ENCODE assay signal across 9 mouse cellular contexts in the genomic region with DNA sequence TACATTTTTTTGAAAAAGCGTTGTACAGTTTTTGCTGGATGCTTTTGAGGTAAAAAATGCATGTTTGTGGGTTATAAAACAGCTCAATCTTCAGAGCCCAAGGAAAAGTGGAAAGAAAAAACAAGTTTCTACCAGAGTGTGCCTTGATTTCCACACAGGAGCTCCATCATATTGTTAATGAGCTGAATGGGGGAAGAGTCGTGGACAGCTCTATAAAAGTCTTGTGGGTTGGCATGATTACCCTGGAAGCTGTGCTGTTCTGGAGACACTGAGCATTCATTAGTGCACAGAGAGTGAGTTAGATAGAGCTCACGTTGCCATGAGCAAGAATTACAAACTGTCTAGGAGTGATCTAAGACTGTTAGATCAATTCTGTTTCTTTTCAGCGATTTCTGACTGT. TPM values are rescaled to one million over a fixed set of nuclear protein-coding genes. Genes with fewer than 3 reads are reported as not detected.
DNase-seq lines count a peak whose midpoint lies in the region; ATAC-seq and TF ChIP-seq lines count a peak whose summit lies in the region.
"Had no signal": no experiment of that assay in that cellular context is flagged by ENCODE, and none has a peak within 500 bp of the region (broad histone marks: within the 10 kb centered on the region; RNA-seq: fewer than 3 reads in every experiment).

No protein-coding gene starts in this region.

- 0 out of 2 replicates have a peak overlapping the region, but pooled peaks have one; percentile 97 for H3K9ac ChIP-seq in heart, postnatal 0 days (replicated peaks; ENCODE audit: low read depth, low read length)
- H3K9ac ChIP-seq in heart, adult 2 months (ENCODE audit: low read depth, low read length): no peak overlapping the region
- H3K9ac ChIP-seq in hindbrain, embryonic 15.5 days: peak overlapping the region; percentile 59
- H3K9ac ChIP-seq in midbrain, embryonic 14.5 days (replicated peaks; ENCODE audit: low read length): peak overlapping the region; percentile 98

- DNase-seq in heart, postnatal 0 days (ENCODE audit: low spot score): no peak
- no peak for DNase-seq in heart, adult 2 months
- peak; percentile 60 for DNase-seq in adipocyte (ENCODE audit: low spot score)
- DNase-seq in midbrain, embryonic 14.5 days: peak; percentile 45
- no peak for DNase-seq in frontal cortex, postnatal 14 days (ENCODE audit: low spot score in 2 of 2)
- no peak for DNase-seq in left cerebral cortex, postnatal 14 days (ENCODE audit: low spot score in 2 of 2)
- no peak for DNase-seq in spleen, adult 12 weeks (ENCODE audit: low spot score)
- DNase-seq: left cerebral cortex, postnatal 4 days had no signal

- no peak for ATAC-seq in heart, postnatal 0 days (ENCODE audit: insufficient read depth, low read depth)
- ATAC-seq in hindbrain, embryonic 15.5 days (ENCODE audit: low FRiP score, low read depth): no peak
- no peak for ATAC-seq in midbrain, embryonic 14.5 days (ENCODE audit: low FRiP score, low TSS enrichment)

- H3K79me2 ChIP-seq in heart, adult 2 months (replicated peaks; ENCODE audit: control insufficient read depth, insufficient read depth, low read length): peaks cover 4% of the 10 kb centered on the region

- TF ChIP-seq CTCF in heart, postnatal 0 days (IDR thresholded peaks at IDR 0.05; ENCODE audit: low read depth): no peak
- TF ChIP-seq CTCF in heart, adult 2 months (IDR thresholded peaks at IDR 0.05): no peak

- peak overlapping the region; percentile 75 for H3K4me2 ChIP-seq in heart, postnatal 0 days (ENCODE audit: low read depth, low read length)
- peak overlapping the region; percentile 68 for H3K4me2 ChIP-seq in hindbrain, embryonic 15.5 days
- peak overlapping the region; percentile 80 for H3K4me2 ChIP-seq in midbrain, embryonic 14.5 days (ENCODE audit: low read length)

- peaks cover 5% of the 10 kb centered on the region; the same call in 1 of the 2 replicates for H3K4me1 ChIP-seq in heart, postnatal 0 days (ENCODE audit: control insufficient read depth, insufficient read depth)
- no peaks in the 10 kb centered on the region; the same call in none of the 2 replicates for H3K4me1 ChIP-seq in heart, adult 2 months (ENCODE audit: control insufficient read depth, insufficient read depth, low read length)
- peaks cover 26% of the 10 kb centered on the region for H3K4me1 ChIP-seq in hindbrain, embryonic 15.5 days (replicated peaks)
- H3K4me1 ChIP-seq in midbrain, embryonic 14.5 days (ENCODE audit: control insufficient read depth, insufficient read depth, low read length): peaks cover 19% of the 10 kb centered on the region

- H3K27ac ChIP-seq in heart, postnatal 0 days (ENCODE audit: low read depth): no peak overlapping the region
- H3K27ac ChIP-seq in heart, adult 2 months: no peak overlapping the region
- H3K27ac ChIP-seq in hindbrain, embryonic 15.5 days (replicated peaks): peak overlapping the region; percentile 65
- peak overlapping the region; percentile 100; the same call in 1 of the 2 replicates for H3K27ac ChIP-seq in midbrain, embryonic 14.5 days (replicated peaks; ENCODE audit: low read depth, low read length)

- no peak for TF ChIP-seq EP300 in heart, postnatal 0 days (IDR thresholded peaks at IDR 0.05; ENCODE audit: low read depth)
- TF ChIP-seq EP300 in heart, adult 2 months (IDR thresholded peaks at IDR 0.05; ENCODE audit: insufficient read depth, low read depth, low read length): no peak

- H3K27me3 ChIP-seq in heart, postnatal 0 days (ENCODE audit: control insufficient read depth, insufficient read depth, low read length): no peaks in the 10 kb centered on the region
- no peaks in the 10 kb centered on the region for H3K27me3 ChIP-seq in heart, adult 2 months (ENCODE audit: control insufficient read depth, insufficient read depth, low read length)
- no peaks in the 10 kb centered on the region for H3K27me3 ChIP-seq in hindbrain, embryonic 15.5 days
- H3K27me3 ChIP-seq in midbrain, embryonic 14.5 days (ENCODE audit: control insufficient read depth, insufficient read depth, low read length): no peaks in the 10 kb centered on the region

- intact Hi-C loops in heart, adult 2 months (cut with DNase I): loop anchor here (5.0 kb wide), 1 partner anchor 35 kb away; no protein-coding TSS in a partner anchor
- intact Hi-C loops in left cerebral cortex, postnatal 14 days (cut with DNase I): loop anchor here (5.0 kb wide), 2 partner anchors 80 to 110 kb away; no protein-coding TSS in a partner anchor

- 46% methylated on average over 4 of the region's 4 CpGs for WGBS in heart, postnatal 0 days
- WGBS in heart, adult 2 months: 48% methylated on average over 4 of the region's 4 CpGs
- WGBS in hindbrain, embryonic 15.5 days: 40% methylated on average over 4 of the region's 4 CpGs
- 39% methylated on average over 4 of the region's 4 CpGs for WGBS in midbrain, embryonic 14.5 days

- H3K9me3 ChIP-seq in heart, postnatal 0 days (replicated peaks; ENCODE audit: control insufficient read depth, low read length): no peaks in the 10 kb centered on the region
- no peaks in the 10 kb centered on the region for H3K9me3 ChIP-seq in hindbrain, embryonic 15.5 days
- no peaks in the 10 kb centered on the region for H3K9me3 ChIP-seq in midbrain, embryonic 14.5 days (ENCODE audit: control insufficient read depth, low read length)

- H3K36me3 ChIP-seq in heart, postnatal 0 days (replicated peaks; ENCODE audit: control insufficient read depth, insufficient read depth, low read length): peaks cover 26% of the 10 kb centered on the region
- H3K36me3 ChIP-seq in heart, adult 2 months (ENCODE audit: control insufficient read depth, insufficient read depth, low read length): peaks cover 24% of the 10 kb centered on the region
- peaks cover 20% of the 10 kb centered on the region for H3K36me3 ChIP-seq in hindbrain, embryonic 15.5 days
- peaks cover 39% of the 10 kb centered on the region for H3K36me3 ChIP-seq in midbrain, embryonic 14.5 days (ENCODE audit: control insufficient read depth, insufficient read depth, low read length)

- no peak for TF ChIP-seq POLR2A in heart, adult 2 months (IDR thresholded peaks at IDR 0.05; ENCODE audit: insufficient read depth, low read depth, low read length)

- peak overlapping the region; percentile 99; the same call in 1 of the 2 replicates for H3K4me3 ChIP-seq in heart, postnatal 0 days (ENCODE audit: low read depth, low read length)
- no peak overlapping the region for H3K4me3 ChIP-seq in heart, adult 2 months
- peak overlapping the region; percentile 79 for H3K4me3 ChIP-seq in hindbrain, embryonic 15.5 days
- peak overlapping the region; percentile 100 for H3K4me3 ChIP-seq in midbrain, embryonic 14.5 days (replicated peaks; ENCODE audit: low read depth, low read length)

RNA-seq across cellular contexts. Expression of a gene that starts 2.1 kb away (rescaled TPM):
- 66.0 and 94.1 TPM in 2 replicates for total RNA-seq in heart, postnatal 0 days (2014; rRNA removed; ENCODE audit: low replicate concordance)
- polyA plus RNA-seq in heart, postnatal 0 days (2015; fragmentation: Nextera tagmentation; extraction: Ambion mirVana): 270 and 295 TPM in 2 replicates
- 10 to 100 TPM; 58.7 to 63.9 TPM for total RNA-seq in heart, adult 2 months (2021)
- 7.6 and 15.7 TPM in 2 replicates for polyA plus RNA-seq in heart, adult 2 months (2012; rRNA removed)
- polyA plus RNA-seq in hindbrain, embryonic 15.5 days (2015; fragmentation: Nextera tagmentation; extraction: Ambion mirVana): 335 and 378 TPM in 2 replicates
- polyA plus RNA-seq in midbrain, embryonic 14.5 days (2014; fragmentation: Nextera tagmentation; extraction: Ambion mirVana): 518 and 525 TPM in 2 replicates
- total RNA-seq in left cerebral cortex, postnatal 14 days (2021): 100 to 1,000 TPM; 143 to 159 TPM

RNA-seq across cellular contexts. Expression of a gene that starts 2.5 kb away (rescaled TPM):
- 145 and 171 TPM in 2 replicates for total RNA-seq in heart, postnatal 0 days (2014; rRNA removed; ENCODE audit: low replicate concordance)
- 718 and 775 TPM in 2 replicates for polyA plus RNA-seq in heart, postnatal 0 days (2015; fragmentation: Nextera tagmentation; extraction: Ambion mirVana)
- total RNA-seq in heart, adult 2 months (2021): 100 to 1,000 TPM; 384 to 411 TPM
- 91.2 and 166 TPM in 2 replicates for polyA plus RNA-seq in heart, adult 2 months (2012; rRNA removed)
- polyA plus RNA-seq in hindbrain, embryonic 15.5 days (2015; fragmentation: Nextera tagmentation; extraction: Ambion mirVana): 1,277 and 1,313 TPM in 2 replicates
- 859 and 918 TPM in 2 replicates for polyA plus RNA-seq in midbrain, embryonic 14.5 days (2014; fragmentation: Nextera tagmentation; extraction: Ambion mirVana)
- 100 to 1,000 TPM; 446 to 458 TPM for total RNA-seq in left cerebral cortex, postnatal 14 days (2021)

RNA-seq across cellular contexts. Expression of a gene that starts 39.7 kb away (rescaled TPM):
- total RNA-seq in heart, postnatal 0 days (2014; rRNA removed; ENCODE audit: low replicate concordance): 2.7 and 5.0 TPM in 2 replicates
- polyA plus RNA-seq in heart, postnatal 0 days (2015; fragmentation: Nextera tagmentation; extraction: Ambion mirVana): 1.2 and 1.3 TPM in 2 replicates
- under 1 TPM; 0.16 to 0.18 TPM for total RNA-seq in heart, adult 2 months (2021)
- polyA plus RNA-seq in heart, adult 2 months (2012; rRNA removed): 0.20 TPM in 2 replicates
- 7.4 and 7.5 TPM in 2 replicates for polyA plus RNA-seq in hindbrain, embryonic 15.5 days (2015; fragmentation: Nextera tagmentation; extraction: Ambion mirVana)
- polyA plus RNA-seq in midbrain, embryonic 14.5 days (2014; fragmentation: Nextera tagmentation; extraction: Ambion mirVana): 8.2 and 9.0 TPM in 2 replicates
- 1 to 10 TPM; 2.5 to 3.6 TPM for total RNA-seq in left cerebral cortex, postnatal 14 days (2021)

RNA-seq across cellular contexts. Expression of a gene that starts 51.5 kb away (rescaled TPM):
- total RNA-seq in heart, postnatal 0 days (2014; rRNA removed; ENCODE audit: low replicate concordance): 4.9 and 13.5 TPM in 2 replicates
- polyA plus RNA-seq in heart, postnatal 0 days (2015; fragmentation: Nextera tagmentation; extraction: Ambion mirVana): 10.9 and 12.4 TPM in 2 replicates
- total RNA-seq in heart, adult 2 months (2021): 10 to 100 TPM; 10.8 to 11.4 TPM
- polyA plus RNA-seq in heart, adult 2 months (2012; rRNA removed): 3.9 and 6.5 TPM in 2 replicates
- 61.6 and 62.0 TPM in 2 replicates for polyA plus RNA-seq in hindbrain, embryonic 15.5 days (2015; fragmentation: Nextera tagmentation; extraction: Ambion mirVana)
- 54.7 and 55.2 TPM in 2 replicates for polyA plus RNA-seq in midbrain, embryonic 14.5 days (2014; fragmentation: Nextera tagmentation; extraction: Ambion mirVana)
- 100 to 1,000 TPM; 114 to 116 TPM for total RNA-seq in left cerebral cortex, postnatal 14 days (2021)

Comparison
In these comparisons a context has a peak if more than half of its experiments do, and no peak if none do; other contexts are left out.
1. RNA of a gene that starts 2.1 kb away (polyA plus RNA-seq): 518 to 525 TPM in midbrain, embryonic 14.5 days, 335 to 378 TPM in hindbrain, embryonic 15.5 days and 270 to 295 TPM in heart, postnatal 0 days; 7.6 to 15.7 TPM in heart, adult 2 months; every median in the first group is over 10 times any median in the second.
2. DNase-seq: peak in adipocyte (single experiment) and midbrain, embryonic 14.5 days (single experiment); none in heart, postnatal 0 days (single experiment), heart, adult 2 months (0 of 2), frontal cortex, postnatal 14 days (0 of 2), left cerebral cortex, postnatal 14 days (0 of 2) and spleen, adult 12 weeks (single experiment).
3. H3K27ac ChIP-seq: peak in hindbrain, embryonic 15.5 days (single experiment) and midbrain, embryonic 14.5 days (single experiment); none in heart, postnatal 0 days (single experiment) and heart, adult 2 months (single experiment).
4. Peak in every context shown above with its lines, with median percentiles within 50 percentile points of each other: H3K4me2 ChIP-seq.